Mouse (Mus musculus): ENCODE measurements around the gene Gm27235.
"Not testable (repeated sequence)": the region's sequence is repeated elsewhere in the genome, so short reads cannot be mapped to it uniquely, and the experiment has no call there.

Gm27235 gene

GRCm38 (mm10) chr9:35790001-35790400 lies at the start of gene Gm27235, which contains the start of gene D730048I06Rik:
Gene Gm27235, minus strand, starts transcription at chr9:35790101.
Gene D730048I06Rik, minus strand, starts transcription at chr9:35790112.
- no peak for DNase-seq

- not testable (repeated sequence) for DNase-seq
These were observed 28.0 kb upstream of the Gm27235 start for GRCm38 (mm10) chr9:35817881-35818280.

- no peak for DNase-seq
These were observed 8.2 kb upstream of the Gm27235 start for GRCm38 (mm10) chr9:35798146-35798545.

- no peak for DNase-seq
These were observed 11.9 kb downstream of the Gm27235 start, which contains the start of gene Gm17727 for GRCm38 (mm10) chr9:35778009-35778408. Gene Gm17727, minus strand, starts transcription at chr9:35778109.

GRCm38 (mm10) chr9:35756843-35757242 lies 33.1 kb downstream of the Gm27235 start:
- DNase-seq = no peak

- no peak for DNase-seq
These were observed 49.2 kb downstream of the Gm27235 start, which contains the start of gene Gm17677 for GRCm38 (mm10) chr9:35740749-35741148. Gene Gm17677, plus strand, starts transcription at chr9:35741049.

All from thymus, postnatal 14 days (tissue).